Mouse (Mus musculus) heart, adult 2 months (tissue): ENCODE measurements around the gene Tgfb1.

Source experiments
- CTCF ChIP-seq: fragments of 200-600 bp; IDR thresholded peaks from 2 replicates; pipeline ENCODE4 v1.8.1; 2022; ENCODE audit warnings: antibody characterized with exemption, mild to moderate bottlenecking, moderate library complexity
- EP300 ChIP-seq: fragments of 200-500 bp; IDR thresholded peaks from 2 replicates; pipeline ENCODE4 v1.6.1; 2011; ENCODE audit warnings: low read depth, low read length, control low read depth; ENCODE audit not compliant: insufficient read depth
- POLR2A ChIP-seq: fragments of 200-500 bp; IDR thresholded peaks from 2 replicates; pipeline ENCODE4 v1.6.1; 2011; ENCODE audit warnings: mild to moderate bottlenecking, low read depth, low read length, control low read depth; ENCODE audit not compliant: insufficient read depth

DNA sequence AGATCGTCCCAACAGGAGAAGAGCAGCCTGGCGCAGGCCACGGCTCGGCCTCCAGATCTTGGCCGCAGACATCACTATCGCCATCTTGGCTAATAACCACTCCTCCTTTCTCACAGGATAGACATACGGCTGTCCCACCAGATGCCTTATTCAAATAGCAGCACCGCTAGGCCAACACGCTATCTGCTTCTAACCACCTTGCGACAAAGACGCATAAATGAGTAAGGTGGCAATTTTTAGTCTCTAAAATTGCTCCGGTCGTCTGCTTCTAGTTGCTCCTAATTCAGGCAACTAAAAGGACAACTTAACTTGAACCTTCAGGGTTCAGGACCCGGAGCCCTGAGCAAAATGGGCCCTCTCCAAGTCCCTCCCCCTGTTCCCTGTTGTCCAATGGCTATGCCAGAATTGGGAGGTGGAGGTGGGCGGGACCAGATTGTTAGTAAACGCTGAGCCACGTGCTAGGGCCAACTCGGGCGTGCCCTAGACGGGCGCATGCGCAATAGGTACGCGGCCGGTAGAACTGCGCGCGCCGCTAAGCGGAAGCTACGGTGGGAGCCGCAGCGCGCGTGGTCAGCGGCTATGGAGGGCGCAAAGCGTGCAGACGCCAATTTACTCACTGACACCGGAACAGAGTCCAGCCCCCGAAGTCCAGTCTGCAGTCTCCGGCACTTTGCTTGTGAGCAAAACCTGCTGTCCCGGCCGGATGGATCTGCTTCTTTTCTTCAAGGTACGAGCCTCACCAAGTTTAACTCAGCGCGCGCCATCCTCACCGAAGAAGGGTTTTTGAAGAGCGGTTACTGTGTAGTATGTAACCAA lies 27.9 kb upstream of the Tgfb1 start, which contains the start of the genes Bckdha and Exosc5:
- no peak for TF ChIP-seq CTCF
- peak; percentile 89 for TF ChIP-seq EP300
- TF ChIP-seq POLR2A, result peak; percentile 93
